Mouse (Mus musculus): Measurements from ENCODE around the gene Efna1.

- TF ChIP-seq CTCF (IDR thresholded peaks at IDR 0.05; ENCODE audit: low read depth, low read length) (0 out of 2 replicates have a peak, but pooled peaks have one; percentile 27), POLR2A (IDR thresholded peaks at IDR 0.05; ENCODE audit: extremely low read depth, insufficient read depth, low read length) (no peak)
These were observed 36.6 kb downstream of the Efna1 start for GRCm38 (mm10) chr3:89244158-89244981.
